Mouse (Mus musculus) T-helper 1 cell (primary cell): ENCODE measurements around the gene Ubald1.

Experiments used
- in situ Hi-C: fragments of 300-600 bp; cut with MboI, MseI; formaldehyde crosslinking; loops from one replicate; pipeline ENCODE4 v1.15.1; 2025; ENCODE audit warnings: high pct_unique_total_duplicates

Ubald1 gene

DNA sequence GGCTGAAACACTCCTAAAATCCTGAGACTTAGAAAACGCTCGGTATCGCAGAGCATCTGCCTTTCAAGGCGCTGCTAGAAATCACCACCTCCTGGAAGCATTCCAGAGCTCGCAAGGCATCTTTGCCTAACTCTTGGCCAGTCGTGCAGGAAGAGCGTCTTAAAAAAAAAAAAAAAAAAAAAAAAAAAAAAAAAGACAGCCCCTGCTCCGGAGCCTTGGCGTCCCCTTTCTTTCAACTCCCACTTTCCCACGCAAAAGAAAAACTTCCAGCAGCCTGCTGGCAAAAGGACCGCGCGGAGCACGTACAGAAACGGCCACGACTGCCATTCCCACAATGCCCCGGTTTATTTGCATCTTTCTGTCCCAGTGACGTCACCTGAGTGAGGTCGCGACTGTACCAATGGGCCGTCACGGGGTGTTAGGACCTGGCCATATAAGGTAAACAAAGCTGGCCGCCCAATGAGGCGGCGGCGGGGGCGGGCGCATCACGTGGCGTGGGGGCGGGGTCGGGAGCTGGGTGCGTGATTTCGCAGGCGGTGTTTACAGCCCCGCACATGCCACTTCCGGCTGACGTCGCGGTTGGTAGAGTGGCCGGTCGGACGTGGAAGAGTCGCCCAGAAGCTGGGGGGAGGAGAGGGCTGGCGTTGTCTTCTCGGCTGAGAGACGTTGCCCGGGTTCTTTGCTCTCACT is at the start of gene Ubald1:
Ubald1 (minus strand) TSS at position 180 of the 690 bp plus-strand sequence.
- in situ Hi-C loops: loop anchor here (5.0 kb wide), 1 partner anchor 93 kb away; no protein-coding TSS in a partner anchor

DNA sequence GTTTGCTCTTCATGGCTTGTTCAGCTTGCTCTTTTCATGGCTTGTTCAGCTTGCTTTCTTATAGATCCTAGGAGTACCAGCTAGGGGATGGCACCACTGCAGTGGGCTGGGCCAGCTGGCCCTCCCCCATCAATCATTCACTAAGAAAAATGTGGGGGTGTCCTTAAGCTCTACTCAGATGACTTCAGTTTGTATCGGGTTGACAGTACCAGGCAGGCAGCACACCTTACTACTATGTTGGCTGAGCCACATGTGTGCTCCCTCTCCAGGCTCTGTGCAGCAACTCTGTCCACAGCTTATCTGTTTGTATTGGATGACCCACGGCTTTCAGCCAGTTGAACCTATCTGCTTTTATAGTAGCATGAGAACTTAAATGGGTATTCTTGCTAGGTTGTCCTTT is 48.4 kb upstream of the Ubald1 start:
- in situ Hi-C loops: no loop called here

- in situ Hi-C loops: no loop called here
These were observed 47.9 kb upstream of the Ubald1 start for GRCm38 (mm10) chr16:4927967-4928366.

GRCm38 (mm10) chr16:4923996-4924395 is 43.9 kb upstream of the Ubald1 start:
- in situ Hi-C loops: no loop called here

DNA sequence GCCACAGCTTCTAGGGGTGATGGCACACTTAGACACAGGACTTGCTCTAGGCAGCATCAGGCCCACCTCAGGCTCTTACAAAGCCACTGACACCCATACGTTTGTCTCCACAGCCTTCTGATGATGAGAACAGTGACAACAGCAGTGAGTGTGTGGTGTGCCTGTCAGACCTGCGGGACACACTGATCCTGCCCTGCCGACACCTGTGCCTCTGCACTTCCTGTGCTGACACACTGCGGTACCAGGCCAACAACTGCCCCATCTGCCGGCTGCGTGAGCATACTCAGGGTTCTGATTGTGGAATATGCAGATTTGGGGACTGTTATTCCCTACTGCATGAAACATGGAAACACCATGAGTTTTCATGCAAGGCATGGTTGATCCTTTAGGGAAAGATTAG is 42.4 kb upstream of the Ubald1 start:
- in situ Hi-C loops: no loop called here

DNA sequence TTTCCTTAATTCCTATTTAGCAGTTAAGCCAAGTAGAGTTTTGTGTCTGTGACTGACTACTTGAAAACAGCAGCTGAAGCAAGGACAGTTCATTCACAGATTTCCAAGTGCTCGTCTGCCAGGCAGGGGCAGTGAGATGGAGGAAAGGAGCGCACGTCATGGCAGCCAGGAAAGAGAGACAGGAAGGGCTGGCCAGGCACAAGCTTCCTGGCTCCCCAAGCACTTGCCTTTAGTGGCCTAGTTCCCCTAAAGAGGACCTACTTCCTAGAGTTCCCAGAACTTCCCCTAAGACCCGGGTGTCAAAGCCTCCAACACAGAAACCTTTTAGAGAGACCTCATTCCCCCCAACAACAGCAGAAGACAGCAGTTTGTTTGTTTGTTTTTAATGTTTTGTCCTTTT is 40.4 kb upstream of the Ubald1 start:
- in situ Hi-C loops: no loop called here

DNA sequence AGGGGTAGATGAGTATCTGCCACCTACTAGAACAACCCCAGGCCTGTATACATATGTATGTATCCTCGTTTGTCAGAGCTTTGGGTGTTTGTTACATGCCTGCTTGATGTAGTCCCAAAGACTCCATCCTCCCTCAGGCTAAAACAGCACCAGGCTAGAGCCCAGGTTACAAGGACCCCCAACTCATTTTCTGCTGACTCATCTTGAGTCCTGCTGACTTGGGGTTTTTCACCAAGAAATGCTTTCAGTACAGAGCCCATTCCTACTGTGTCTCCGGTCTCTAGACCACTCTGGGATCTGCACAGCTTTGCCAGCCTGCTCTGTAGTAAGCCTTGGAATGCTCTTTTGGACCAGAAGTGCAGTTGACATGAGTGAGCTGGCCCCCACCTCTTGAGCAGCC is 36.5 kb upstream of the Ubald1 start:
- in situ Hi-C loops: no loop called here

DNA sequence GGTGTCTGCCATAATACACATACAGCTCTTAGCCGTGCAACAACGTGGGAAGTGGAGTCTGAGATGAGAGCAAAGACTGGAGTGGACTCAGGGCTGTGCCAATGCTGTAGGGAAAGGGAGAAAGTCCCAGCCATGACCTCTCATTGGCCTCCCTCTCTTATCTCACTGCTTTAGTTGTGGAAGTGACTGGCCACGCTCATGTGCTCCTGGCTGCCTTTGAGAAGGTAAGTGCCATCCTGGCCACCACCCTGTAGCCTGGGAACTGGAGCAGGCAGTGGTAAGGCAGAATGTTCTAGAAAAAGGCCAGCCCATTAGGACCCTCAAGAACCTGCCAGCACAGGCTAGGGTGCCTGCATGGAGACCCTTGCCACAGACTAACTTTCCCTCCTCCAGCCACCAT is 35.8 kb upstream of the Ubald1 start:
- in situ Hi-C loops: no loop called here

- in situ Hi-C loops: no loop called here
These were observed 33.9 kb upstream of the Ubald1 start for GRCm38 (mm10) chr16:4913783-4914735.

DNA sequence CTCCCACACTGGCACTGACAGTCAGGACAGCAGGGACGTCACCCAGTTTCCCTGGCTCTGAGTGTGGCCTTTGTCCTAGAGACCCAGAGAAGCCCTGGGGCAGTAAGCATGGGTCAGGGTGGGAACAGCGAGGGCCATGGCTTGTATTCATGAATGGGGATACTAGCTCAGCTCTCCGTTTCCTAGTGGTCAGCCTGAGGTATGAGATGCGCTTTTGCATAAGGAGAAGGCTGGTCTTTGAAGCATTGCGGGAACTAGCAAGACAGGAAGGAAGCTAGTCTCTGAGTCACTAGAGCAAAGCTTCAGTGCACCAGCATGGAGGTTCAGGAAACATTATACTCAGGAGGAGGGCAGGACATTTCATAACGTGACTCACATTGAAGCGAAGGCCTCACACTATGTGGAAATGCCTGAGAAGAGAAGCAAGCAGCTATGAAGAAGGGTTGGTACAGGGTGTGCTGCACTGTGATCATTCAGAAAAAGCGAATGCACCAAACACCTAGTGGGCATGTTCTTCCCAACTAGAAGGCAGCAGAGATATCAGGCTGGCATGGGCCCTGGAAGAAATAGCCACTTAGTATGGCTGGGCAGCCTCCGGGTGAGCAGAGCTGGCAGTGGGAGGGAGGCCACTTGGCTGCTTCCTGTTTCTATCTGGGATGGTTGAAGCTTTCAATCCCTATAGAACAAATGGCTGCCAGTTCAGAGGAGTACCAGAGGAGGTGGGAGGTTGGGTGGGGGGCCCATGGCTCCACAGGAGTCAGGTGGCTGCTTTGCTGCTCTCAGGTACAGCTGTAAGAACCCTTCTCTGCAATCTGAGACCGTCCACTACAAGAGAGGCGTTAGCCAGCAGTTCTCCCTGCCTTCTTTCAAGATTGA is 33.0 kb upstream of the Ubald1 start:
- in situ Hi-C loops: no loop called here

- in situ Hi-C loops: no loop called here
These were observed 32.0 kb upstream of the Ubald1 start for GRCm38 (mm10) chr16:4912074-4912648.

DNA sequence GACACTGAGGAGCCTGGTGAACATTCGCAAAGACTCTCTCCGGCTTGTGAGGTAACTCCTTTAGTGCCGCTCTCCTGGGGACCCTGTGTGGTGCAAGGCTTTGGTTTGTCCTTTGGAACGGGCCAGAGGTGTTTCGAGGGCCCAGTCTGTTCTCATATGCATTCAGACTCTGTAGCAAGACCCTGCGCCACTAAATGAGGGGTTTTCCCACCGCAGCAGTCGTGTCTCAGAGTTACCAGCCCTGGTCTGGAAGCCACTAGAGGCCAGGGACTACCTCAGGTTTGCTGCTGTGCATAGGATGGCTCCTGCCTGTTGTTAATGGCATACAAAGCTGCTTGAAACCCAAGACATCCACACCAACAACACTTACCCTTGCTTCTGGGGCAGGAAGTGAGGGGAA is 30.6 kb upstream of the Ubald1 start:
- in situ Hi-C loops: no loop called here

- in situ Hi-C loops: no loop called here
These were observed 29.6 kb upstream of the Ubald1 start for GRCm38 (mm10) chr16:4909745-4910144.

DNA sequence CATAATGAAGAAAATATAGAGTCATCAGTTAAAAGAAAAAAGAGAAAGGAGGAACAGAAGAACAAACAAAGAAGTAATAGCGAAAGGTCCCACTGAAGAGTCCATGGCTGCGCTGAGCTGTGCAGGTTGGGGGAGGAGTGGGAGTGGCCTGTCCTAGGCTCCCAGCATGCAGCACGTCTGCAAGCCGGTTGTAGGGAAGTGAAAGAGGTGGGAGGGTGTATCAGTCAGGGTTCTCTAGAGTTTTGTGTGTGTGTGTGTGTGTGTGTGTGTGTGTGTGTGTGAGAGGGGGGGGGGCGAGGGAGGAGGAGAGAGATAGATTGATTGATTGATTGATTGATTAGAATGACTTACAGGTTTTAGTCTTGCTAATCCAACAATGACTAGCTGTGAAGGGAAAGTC is 27.9 kb upstream of the Ubald1 start:
- in situ Hi-C loops: no loop called here

DNA sequence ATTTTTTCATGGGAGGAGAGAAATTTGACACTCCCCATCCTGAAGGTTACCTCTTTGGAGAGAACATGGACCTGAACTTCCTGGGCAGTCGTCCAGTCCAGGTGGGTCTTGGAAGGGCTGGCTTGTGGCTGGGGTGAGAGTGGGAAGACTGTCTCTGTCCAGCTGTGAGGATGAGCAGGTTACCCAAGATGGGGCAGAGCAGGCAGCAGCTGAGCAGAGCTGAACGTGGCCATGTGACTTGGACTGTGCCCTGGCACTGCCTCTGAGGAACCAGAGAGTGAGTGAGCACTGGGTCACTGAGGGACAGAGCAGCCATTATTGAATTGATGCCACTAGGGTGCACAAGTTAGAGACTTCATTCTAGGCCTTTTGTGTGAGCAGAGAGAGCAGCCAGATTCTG is 27.3 kb upstream of the Ubald1 start:
- in situ Hi-C loops: no loop called here

DNA sequence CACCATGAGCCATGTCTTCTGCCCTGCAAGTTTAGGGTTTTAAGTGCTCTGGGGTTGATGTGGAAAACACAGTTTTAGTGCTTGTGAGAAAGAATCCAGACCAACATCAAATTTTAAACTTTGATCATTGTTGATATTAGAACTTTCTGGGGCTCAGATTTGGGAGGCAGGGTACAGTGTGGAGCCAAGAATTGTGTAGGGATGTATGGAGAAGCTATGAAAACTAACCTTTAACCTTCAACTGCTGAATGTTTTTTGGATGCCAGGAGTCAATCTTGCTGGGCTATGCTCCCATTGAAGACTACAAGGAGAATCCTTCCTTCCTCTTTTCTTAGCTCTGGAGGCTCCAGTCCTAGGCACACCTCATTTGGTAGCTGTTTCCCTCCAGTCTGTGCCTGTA is 26.4 kb upstream of the Ubald1 start:
- in situ Hi-C loops: no loop called here

DNA sequence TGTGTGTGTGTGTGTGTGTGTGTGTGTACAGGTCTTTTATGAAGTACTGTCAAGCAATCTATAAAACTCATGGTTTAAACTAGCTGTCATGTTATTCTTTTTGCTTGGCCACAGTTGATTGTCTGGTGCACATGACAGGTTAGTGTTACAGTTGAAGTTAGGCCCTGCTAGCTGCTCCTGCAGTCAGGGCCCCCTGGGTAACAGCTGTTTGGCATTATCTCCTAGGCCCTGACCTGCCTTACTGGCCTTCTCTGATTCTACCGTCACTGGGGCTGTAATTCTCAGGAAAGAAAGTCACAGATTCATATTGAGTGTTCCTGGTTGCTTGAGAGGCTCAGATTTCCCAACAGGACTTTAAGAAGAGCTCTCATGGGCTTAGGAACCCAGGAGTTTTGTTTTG is 25.5 kb upstream of the Ubald1 start:
- in situ Hi-C loops: no loop called here

DNA sequence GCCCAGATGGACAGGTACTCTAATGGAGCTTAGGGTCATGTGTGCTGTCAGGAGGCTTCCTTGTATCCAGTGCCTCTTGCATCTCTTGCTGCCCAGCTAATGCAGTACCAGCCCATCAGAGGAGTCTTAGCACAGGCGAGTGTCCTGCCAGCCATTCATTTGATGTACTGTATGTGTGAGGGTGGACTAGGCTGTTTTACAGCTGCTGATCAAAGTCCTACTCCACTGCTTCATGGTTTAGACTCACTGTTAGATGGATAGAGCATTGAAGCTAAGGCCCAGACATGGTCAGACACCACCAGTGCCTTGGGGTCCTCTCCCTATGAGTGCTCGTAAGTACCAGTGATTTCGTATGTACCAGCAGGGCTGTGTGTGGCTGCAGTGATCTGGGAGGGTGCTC is 24.8 kb upstream of the Ubald1 start:
- in situ Hi-C loops: no loop called here

- in situ Hi-C loops: no loop called here
These were observed 23.5 kb upstream of the Ubald1 start for GRCm38 (mm10) chr16:4903491-4904102.

GRCm38 (mm10) chr16:4902390-4902789 is 22.3 kb upstream of the Ubald1 start:
- in situ Hi-C loops: no loop called here

GRCm38 (mm10) chr16:4901167-4901566 is 21.1 kb upstream of the Ubald1 start:
- in situ Hi-C loops: no loop called here
